Mouse (Mus musculus): ENCODE measurements at regions not wholly inside any gene's neighbourhood (a gene's known extent, or its start where the extent isn't known, plus 50 kb on each side); places are given as distances from the start of the nearest gene placed in this dataset.
"Not testable (repeated sequence)": the region's sequence is repeated elsewhere in the genome, so short reads cannot be mapped to it uniquely, and the experiment has no call there.

- no peak for DNase-seq (ENCODE audit: low spot score in 2 of 2)
Observed at GRCm38 (mm10) chr10:85242701-85243100, 57.8 kb upstream of the Cry1 start.

- no peak for DNase-seq (ENCODE audit: low spot score in 2 of 2)
Observed at GRCm38 (mm10) chr10:85243556-85243955, 58.7 kb upstream of the Cry1 start.

DNA sequence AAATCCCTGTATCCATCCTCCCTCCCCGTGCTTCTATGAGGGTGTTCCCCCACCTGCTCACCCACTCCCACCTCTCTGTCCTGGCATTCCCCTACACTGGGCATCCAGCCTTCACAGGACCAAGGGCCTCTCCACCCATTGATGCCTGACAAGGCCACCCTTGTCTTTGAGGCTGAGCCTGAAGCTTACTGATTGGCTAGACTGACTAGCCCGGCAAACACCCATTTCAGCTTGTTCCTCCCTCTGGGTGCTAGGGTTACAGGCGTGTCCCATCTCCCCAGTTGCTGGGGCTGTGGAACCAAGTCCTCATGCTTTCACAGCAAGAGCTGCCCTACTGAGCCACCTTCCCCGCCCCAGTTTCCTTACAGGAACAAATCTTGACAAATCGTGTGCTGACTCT, 80.9 kb upstream of the Cry1 start:
- DNase-seq (ENCODE audit: low spot score in 2 of 2), result peak; percentile 4

- no peak for DNase-seq (ENCODE audit: low spot score in 2 of 2)
Observed at GRCm38 (mm10) chr10:85266148-85266547, 81.3 kb upstream of the Cry1 start.

DNA sequence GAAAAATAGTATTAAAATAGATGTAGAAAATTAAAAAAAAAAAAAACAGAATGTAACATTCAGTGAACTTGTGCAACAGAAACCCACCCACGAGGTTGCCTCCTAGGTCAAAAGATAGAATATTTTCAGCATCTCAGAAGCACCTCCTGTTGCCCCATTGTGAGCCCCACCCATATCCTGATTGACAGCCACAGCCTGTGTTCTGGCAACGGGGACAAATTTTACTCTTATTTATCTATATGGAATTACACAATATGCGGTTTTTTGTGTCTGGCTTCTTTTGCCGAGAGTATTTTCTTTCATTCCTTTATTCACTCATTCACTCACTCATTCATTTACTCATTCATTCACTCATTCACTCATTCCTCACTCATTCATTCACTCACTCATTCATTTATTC, 81.9 kb upstream of the Cry1 start:
- DNase-seq (ENCODE audit: low spot score in 2 of 2), result no peak

GRCm38 (mm10) chr10:85270209-85270608, 85.3 kb upstream of the Cry1 start:
- no peak for DNase-seq (ENCODE audit: low spot score in 2 of 2)

DNA sequence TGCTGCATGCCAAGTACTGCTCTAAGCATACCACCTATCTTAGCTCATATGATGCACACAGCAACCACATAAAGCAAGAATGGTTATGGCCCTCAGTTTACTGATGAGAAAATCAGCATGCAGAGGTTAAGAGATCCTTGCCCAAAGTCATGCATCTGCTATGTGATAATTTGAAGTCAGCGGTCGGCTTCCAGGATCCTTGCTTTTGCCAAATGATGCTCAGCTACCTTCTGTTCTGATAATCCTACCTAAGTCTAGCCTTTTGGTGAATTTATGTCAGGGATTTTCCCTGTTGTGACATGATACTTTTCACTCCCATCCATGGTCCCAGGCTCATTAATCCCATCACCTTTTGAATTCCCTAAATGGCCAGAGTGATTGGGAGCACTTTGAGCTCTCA, 91.9 kb upstream of the Cry1 start:
- DNase-seq (ENCODE audit: low spot score in 2 of 2), result no peak

GRCm38 (mm10) chr10:85291733-85292476, 94.7 kb upstream of the Btbd11 start:
- DNase-seq (ENCODE audit: low spot score in 2 of 2), result no peak

DNA sequence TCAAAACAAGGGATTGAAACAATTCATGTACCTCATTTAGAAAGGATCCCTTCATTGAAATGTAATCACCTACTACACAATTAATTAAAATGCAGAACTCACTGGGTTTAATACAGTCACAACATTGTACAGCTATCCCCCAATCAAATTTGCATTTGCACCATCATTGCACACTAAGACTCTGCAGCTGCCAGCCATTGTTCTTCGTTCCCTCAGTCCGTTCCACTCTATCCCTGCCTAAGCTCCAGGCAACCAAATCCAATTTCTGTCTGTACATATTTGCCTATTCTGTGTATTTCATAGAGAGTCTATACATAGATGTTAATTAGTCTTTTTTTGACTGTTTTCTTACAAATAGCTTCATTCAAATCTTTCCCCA, 94.1 kb upstream of the Btbd11 start:
- no peak for DNase-seq (ENCODE audit: low spot score in 2 of 2)

- DNase-seq (ENCODE audit: low spot score in 2 of 2), result no peak
Observed at GRCm38 (mm10) chr10:85293071-85293783, 93.4 kb upstream of the Btbd11 start.

GRCm38 (mm10) chr10:85295133-85295887, 91.3 kb upstream of the Btbd11 start:
- no peak for DNase-seq (ENCODE audit: low spot score in 2 of 2)

GRCm38 (mm10) chr10:85311781-85312180, 74.8 kb upstream of the Btbd11 start:
- DNase-seq (ENCODE audit: low spot score in 2 of 2), result no peak

DNA sequence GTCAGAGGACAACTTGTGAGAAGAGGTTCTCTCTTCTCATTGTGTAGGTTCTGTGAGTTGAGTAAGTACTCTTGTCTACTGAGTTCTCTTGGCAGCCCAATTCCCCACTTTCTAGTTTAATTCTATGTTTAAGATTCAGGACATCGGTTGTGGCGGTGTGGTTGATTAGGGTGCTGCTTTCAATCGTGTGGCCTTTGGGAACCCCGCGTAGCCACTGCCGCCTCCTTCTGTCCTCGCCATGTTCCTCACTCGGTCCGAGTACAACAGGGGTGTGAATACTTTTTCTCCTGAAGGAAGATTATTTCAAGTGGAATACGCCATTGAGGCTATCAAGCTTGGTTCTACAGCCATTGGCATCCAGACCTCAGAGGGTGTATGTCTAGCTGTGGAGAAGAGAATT, 73.3 kb upstream of the Btbd11 start:
- DNase-seq (ENCODE audit: low spot score in 2 of 2), result not testable (repeated sequence)

- DNase-seq (ENCODE audit: low spot score in 2 of 2), result no peak
Observed at GRCm38 (mm10) chr10:85320971-85321370, 65.6 kb upstream of the Btbd11 start.

DNA sequence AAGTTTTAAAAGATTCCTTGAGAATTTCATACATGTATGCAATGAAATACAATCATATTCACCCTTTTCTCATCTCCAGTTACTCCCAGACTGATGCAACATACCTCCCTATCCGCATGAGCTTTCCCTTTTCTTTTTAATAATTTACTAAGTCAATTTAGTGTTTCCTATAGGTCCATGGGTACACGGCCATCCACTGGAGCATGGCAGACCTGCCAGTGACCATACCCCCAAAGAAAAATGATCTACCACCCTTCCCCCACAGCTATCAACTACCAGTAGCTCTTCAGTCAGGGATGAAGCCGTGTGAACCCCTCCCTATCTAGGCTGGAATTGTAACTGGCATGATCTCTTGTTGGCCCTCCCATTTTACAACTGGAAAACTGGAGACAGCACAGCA, 64.3 kb upstream of the Btbd11 start:
- DNase-seq (ENCODE audit: low spot score in 2 of 2), result no peak

DNA sequence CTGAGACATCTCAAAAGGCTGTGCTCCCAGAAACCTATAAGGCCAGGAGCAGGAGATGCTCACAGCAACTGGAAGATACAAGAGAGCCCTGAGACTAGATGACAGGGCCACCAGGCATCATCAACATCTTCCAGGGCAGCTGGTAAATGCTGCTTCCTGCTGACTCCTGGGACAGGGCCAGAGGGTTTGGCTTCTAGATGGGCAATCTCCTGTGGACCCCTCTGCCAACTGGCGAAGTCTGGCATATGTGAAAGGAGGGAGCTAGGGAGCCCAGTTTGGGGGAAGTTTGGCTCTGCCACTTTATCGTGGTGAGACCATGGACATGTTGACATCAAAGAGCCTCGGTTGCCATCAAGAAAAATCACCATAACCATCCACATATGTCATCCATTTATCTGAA, 57.2 kb upstream of the Btbd11 start:
- DNase-seq (ENCODE audit: low spot score in 2 of 2), result no peak

DNA sequence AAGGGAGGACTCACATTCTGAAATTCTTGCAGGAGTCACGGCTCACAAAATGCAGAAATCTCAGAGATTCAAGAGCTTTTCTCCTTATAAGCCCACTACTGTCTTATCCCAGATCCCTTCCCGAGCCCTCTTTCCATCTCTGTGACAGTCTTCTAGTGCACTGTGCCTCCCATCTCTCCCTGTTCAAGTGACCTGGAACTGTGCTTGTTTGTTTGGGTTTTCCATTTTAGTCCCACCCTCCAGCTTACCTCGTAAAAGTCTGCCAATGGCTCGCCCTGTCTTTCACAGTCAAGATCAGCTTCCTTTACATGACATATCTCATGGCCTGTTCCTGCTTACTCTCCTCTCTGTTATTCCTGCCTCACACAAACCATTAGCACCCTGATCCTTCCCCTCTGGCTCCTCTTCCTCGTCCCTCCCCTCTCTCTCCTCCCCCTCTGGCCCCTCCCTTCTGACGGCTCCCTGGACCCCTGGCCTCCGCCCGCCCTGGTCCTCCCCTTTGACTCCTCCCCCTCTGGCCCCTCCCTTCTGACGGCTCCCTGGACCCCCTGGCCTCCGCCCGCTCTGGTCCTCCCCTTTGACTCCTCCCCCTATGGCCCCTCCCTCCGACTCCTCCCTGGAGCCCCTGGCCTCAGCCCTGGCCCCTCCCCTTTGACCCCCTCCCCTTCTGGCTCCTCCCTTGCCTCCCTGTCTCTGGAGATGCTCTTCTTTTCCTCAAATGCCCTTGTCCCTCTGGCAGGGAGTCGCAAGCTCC, 55.5 kb upstream of the Btbd11 start:
- DNase-seq (ENCODE audit: low spot score in 2 of 2), result no peak
